Mouse (Mus musculus) ES-Bruce4 (cell line): ENCODE data around the gene Ltv1.

Source experiments
- CTCF ChIP-seq: IDR thresholded peaks from one replicate; pipeline ENCODE4 v1.8.1; 2011; ENCODE audit warnings: low read depth, low read length
- POLR2A ChIP-seq: IDR thresholded peaks from one replicate; pipeline ENCODE4 v1.8.1; 2011; ENCODE audit warnings: low read length; ENCODE audit not compliant: insufficient read depth

DNA sequence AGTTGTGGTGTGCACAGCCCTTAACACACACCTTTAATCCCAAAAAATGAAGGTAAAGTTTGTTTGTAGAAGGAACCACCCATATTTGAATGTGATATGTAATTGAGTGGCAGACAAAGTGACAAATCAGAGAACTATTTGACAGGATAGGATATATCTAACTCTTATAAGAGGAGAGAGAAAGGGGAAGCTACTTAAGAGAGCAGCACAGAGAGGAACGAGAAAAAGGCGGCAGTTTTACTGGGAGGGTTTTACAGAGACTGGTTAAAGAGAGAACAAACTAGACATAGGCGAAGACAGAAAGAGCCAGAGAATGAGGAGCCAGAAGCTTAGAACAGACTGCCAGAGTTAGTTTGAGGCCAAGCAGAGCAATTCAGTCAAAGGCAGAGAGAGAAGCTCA is 7.9 kb upstream of the Ltv1 start:
- no peak for TF ChIP-seq POLR2A
- TF ChIP-seq CTCF, result no peak
